Mouse (Mus musculus): ENCODE measurements around the gene Tas2r144. TPM values are rescaled to one million over a fixed set of nuclear protein-coding genes. Genes with fewer than 3 reads are reported as not detected.

Gene Tas2r144
- not detected for total RNA-seq (2022)

- no peak for DNase-seq (ENCODE audit: low spot score in 2 of 2)
These were observed at the start of gene Tas2r144 for GRCm38 (mm10) chr6:42215028-42215427. Gene Tas2r144, plus strand, starts transcription at chr6:42215328.

- DNase-seq (ENCODE audit: low spot score in 2 of 2): peak in 1 of 2 experiments; percentile 47
These were observed 32.7 kb upstream of the Tas2r144 start for GRCm38 (mm10) chr6:42182462-42182861.

DNA sequence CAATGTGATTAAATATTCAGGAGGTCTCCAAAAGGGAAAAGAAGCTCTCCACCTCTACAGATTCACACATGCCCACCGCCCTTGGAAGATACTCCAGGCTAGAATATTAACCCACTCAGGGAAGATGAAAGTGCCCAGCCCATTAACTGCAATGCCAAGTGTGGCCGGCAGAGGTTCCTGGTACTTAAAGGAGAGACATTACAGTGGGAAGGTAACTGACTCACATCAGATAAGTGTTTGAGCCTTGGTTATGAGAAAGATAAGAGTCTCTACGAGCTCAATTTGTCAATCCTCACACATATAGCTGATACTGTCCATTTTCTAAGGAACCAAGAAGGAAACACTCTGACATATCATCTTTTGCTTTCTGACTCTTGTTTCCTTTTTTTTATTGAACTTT, 28.9 kb upstream of the Tas2r144 start:
- no peak for DNase-seq (ENCODE audit: low spot score in 2 of 2)

DNA sequence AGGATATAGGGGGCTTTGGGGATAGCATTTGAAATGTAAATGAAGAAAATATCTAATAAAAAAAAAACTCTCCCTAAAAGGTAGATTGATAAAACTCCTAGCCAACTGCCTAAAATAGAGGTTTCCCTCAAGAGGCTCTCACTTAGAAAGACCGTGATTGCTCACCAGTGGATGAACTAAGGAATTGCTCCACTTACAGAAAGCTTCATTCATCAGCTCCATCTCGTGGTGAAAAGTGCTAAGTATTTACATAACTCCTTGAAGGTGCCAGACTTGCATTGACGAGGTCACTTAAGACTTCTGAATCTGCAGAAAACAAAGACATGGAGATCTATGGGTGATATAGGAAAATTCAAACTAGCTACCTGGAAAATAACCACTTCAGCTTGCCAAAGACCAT, 17.4 kb upstream of the Tas2r144 start:
- DNase-seq (ENCODE audit: low spot score in 2 of 2): peak in 1 of 2 experiments; percentile 45

DNA sequence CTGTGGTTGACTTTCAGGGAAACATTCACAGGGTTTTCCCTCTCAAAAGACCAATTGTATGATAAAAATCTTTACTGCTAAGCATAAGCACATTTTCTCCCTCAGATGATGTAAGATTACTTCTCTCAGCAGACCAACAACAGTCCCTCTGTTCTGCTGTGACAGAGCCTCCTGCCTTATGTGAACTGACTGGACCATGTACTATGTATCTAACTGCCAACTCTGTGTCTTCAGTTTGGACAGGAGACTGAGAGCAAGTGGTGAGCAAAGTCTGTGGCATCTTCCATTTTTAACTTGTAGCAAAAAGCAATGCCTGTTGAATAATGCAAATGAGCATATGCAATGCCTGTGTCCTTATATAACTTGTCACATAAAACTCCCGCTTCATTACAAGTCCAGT, 15.6 kb upstream of the Tas2r144 start:
- DNase-seq (ENCODE audit: low spot score in 2 of 2): no peak

GRCm38 (mm10) chr6:42222286-42222685, 7.2 kb downstream of the Tas2r144 start:
- no peak for DNase-seq (ENCODE audit: low spot score in 2 of 2)

- DNase-seq (ENCODE audit: low spot score in 2 of 2): no peak
These were observed 9.9 kb downstream of the Tas2r144 start for GRCm38 (mm10) chr6:42225046-42225445.

DNA sequence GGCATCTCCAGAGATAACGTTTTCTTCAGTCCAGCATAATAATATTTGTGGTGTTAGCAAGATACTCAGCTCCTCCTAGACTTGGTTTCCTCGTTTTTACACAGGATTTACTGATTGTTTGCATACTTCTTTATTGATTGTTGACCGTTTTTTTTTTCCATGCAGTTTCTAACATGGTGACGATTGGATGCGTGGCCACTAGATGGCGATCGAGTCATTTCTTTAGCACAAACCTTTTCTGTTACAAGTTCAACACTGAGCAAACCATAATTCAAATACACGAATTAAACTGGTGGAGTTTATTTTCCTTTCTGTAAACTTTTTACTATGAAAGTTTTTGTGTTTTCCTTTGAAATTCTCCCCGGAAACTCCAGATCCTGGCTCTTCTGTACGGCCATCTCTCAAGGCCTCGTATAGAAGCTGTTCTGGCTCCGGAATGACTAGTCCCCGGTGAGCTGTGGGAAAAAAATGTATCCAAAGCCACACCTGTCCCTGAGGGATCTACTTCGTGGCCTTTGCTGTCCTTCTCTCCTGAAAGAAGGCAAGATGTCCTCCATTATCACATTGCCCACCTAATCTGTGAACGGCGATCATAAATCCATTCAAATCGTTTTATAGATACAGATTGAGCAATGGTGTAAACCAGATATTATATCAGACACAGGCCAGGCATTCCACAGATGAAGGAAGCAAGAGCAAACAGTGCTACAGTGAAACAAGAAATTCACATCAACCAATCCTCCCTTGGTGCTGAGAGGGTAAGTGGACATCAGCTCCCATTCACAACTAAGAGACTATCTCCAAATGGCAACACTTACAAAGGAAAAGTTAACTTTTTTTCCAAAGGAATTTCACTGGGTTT, 12.3 kb downstream of the Tas2r144 start:
- peak in 1 of 2 experiments; percentile 40 for DNase-seq (ENCODE audit: low spot score in 2 of 2)

GRCm38 (mm10) chr6:42229610-42230009, 14.5 kb downstream of the Tas2r144 start:
- no peak for DNase-seq (ENCODE audit: low spot score in 2 of 2)

DNA sequence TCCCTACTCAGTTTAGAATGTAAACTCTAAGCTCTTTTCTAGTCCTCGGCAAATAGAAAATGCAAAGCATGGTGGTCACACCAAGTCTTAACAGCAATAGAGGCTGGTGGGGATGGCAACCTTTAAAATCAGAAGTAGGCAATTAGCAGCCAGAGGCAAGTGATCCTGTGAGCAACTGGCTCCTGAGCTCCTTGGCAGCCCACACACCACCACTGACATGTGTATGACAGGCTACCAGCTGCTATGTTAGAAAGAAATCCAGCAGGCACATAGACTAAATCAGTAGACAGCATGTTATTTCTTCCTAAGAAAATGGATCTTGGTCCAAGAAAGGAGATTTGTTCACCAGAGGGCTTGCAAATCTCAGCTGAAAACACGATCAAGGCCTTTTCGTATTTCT, 16.1 kb downstream of the Tas2r144 start:
- DNase-seq (ENCODE audit: low spot score in 2 of 2): peak in 1 of 2 experiments; percentile 59

DNA sequence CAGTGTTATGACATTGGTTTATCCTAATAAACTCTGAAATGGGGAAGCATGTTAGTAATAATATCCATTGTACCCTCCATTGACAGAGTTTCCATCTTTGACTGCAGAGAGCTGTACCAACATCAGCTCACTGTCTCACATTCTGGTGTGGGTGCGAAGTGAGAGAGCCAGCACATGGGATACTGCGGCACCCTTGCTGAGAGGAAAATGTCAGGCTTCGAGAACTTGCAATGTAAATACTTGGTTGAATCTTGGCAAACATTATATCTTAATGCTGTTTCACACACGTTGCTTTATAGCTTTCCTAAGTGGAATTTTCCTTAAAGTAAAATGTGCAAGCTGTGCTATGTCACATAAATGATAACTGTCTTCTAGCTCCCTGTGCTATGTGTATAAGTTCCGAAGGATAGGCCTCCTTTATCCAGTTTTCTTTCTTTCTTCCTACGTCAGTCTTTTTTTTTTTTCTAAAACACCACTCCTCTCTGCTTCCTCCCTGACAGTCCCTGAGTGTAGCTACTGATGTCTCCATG, 22.2 kb downstream of the Tas2r144 start:
- peak in 1 of 2 experiments; percentile 60 for DNase-seq (ENCODE audit: low spot score in 2 of 2)

DNA sequence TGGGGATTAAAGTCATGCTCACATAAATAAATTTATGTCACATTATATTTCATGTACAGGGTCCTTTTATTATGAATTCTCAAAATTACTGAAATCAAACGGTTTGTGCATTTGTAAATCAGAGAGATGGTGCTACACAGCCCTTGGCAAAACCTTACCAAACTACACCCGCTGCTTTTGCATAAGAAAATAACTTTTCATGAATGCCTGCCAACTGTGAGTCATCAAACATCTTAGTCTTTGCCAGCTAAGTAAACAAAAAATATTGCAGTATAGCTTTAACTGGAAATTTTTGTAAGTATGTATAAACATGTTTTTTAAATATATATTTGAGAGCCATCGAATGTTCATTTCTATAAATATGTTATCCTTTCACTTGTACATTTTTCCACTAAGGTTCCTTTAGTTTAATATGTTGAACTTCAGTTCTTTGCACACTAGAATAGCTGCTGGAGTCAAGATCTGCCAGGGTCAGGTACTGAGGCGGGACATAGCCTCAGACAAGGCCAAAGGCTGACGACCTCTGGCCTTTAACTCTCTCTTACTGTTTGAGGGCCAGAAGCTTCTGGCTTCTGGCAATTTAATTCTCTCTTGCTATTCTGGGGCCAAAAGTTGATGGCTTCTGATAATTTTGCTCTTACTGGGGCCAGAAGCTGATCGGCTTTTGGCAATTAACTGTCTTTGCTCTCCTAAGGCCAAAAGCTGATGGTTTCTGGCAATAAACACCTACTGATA, 26.4 kb downstream of the Tas2r144 start:
- no peak for DNase-seq (ENCODE audit: low spot score in 2 of 2)

DNA sequence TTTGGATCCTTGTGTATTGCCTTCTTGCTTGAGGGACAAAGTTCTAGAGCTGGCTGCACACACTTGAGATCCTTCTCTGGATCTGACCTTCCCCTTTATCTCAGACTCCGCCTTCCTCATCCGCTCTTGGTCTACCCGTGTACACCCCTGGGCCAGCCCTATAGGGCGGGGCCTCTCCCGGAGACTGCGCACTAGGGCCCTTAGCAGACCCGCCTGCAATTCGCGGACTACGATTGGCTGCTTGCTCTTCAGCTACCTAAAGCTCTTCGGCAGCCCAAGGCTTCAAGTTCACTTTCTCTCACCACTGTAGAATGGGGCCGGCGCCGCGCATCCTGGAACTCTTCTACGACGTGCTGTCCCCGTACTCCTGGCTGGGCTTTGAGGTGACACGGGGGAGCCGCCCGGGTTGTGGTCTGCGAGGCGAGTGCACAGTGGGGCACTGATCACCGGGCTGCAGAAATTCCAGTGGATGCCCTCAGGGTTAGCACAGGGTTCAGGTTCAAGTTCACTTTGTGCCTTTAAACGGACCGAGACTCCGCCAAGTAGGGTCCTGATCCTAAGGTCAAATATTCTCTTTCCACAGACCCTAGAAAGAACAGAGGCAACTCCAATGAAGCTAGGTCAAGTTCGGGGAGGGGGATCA, 30.7 kb downstream of the Tas2r144 start, which contains the start of gene Gstk1:
Gstk1 (plus strand) TSS at position 225 of the 643 bp plus-strand sequence.
- peak; percentile 28 to 63 for DNase-seq (ENCODE audit: low spot score in 2 of 2)

- no peak for DNase-seq (ENCODE audit: low spot score in 2 of 2)
These were observed 32.0 kb downstream of the Tas2r144 start for GRCm38 (mm10) chr6:42247173-42247572.

- no peak for DNase-seq (ENCODE audit: low spot score in 2 of 2)
These were observed 32.9 kb downstream of the Tas2r144 start for GRCm38 (mm10) chr6:42247981-42248380.

DNA sequence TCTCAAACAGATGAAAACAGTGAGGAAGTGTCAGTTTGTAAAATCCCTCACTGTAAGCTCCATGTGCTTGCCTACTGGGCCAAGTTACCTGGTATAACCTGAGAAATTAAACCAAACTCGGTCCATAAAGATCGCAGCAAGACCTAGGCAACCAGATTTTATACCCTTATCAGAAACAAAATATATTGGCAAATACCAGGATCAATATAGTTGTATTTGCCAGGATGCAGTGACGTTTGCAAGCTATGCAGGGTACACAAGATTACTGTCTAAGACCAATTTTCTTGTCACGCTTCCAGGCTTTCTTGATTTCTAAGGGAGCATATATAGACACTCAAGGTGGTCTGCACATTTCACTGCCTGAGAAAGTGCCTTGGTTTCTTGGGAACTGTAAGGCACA, 36.7 kb downstream of the Tas2r144 start:
- DNase-seq (ENCODE audit: low spot score in 2 of 2): no peak

GRCm38 (mm10) chr6:42253103-42253502, 38.0 kb downstream of the Tas2r144 start:
- DNase-seq (ENCODE audit: low spot score in 2 of 2): no peak

DNA sequence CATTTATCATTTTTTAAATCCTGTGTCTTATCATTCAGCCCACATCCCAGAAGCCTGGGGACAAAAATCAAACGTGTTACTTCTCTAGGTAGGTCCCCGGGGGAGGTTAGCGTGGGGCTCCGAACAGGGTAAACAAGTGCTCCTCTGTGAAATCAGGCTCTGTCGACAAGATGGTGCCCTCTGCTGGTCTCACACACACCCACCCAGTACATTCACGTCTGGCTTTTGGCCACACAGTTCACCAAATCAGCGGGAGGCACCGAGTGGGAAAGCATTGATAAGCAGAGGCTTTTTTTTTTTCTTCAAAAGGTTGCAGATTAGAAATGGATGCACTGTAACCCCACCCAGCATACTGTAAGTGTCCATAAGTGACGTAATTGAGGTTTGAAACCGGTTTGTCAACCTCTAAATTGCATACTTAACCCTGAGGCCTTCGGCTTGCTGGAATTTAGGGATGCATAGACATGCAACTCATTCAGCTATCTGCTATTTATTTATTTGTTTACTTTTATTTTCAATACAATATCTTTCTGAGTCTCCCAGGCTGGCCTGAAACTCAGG, 42.3 kb downstream of the Tas2r144 start:
- DNase-seq (ENCODE audit: low spot score in 2 of 2): peak in 1 of 2 experiments; percentile 32

- DNase-seq (ENCODE audit: low spot score in 2 of 2): no peak
These were observed 45.3 kb downstream of the Tas2r144 start for GRCm38 (mm10) chr6:42260430-42260829.

- DNase-seq (ENCODE audit: low spot score in 2 of 2): no peak
These were observed 46.5 kb downstream of the Tas2r144 start, which contains the start of gene Tmem139 for GRCm38 (mm10) chr6:42261524-42262170. Gene Tmem139, plus strand, starts transcription at chr6:42261970.
